Mouse (Mus musculus) bone marrow, adult 2 months (tissue): ENCODE data around the gene Psd. TPM values are rescaled to one million over a fixed set of nuclear protein-coding genes. Genes with fewer than 3 reads are reported as not detected.

Experiments
- H3K27ac ChIP-seq: fragments of 200-500 bp; 2 replicates; pipeline ENCODE4 v1.5.1; 2012; ENCODE audit warnings: low read depth, mild to moderate bottlenecking, control low read depth, inconsistent platforms, low read length; ENCODE audit not compliant: control insufficient read depth, poor library complexity, insufficient read depth
- H3K4me1 ChIP-seq: fragments of 200-500 bp; 2 replicates; pipeline ENCODE4 v1.6.1; 2011; ENCODE audit warnings: low read length; ENCODE audit not compliant: control insufficient read depth, insufficient read depth
- H3K4me3 ChIP-seq: fragments of 200-500 bp; replicated peaks from 2 replicates; pipeline ENCODE3; 2011; ENCODE audit warnings: mild to moderate bottlenecking, low read depth, low read length, control low read depth; ENCODE audit not compliant: control insufficient read depth
- CTCF ChIP-seq: fragments of 200-500 bp; IDR thresholded peaks from 2 replicates; pipeline ENCODE4 v1.5.1; 2011; ENCODE audit warnings: low read length, control low read depth; ENCODE audit not compliant: control insufficient read depth, insufficient read depth
- POLR2A ChIP-seq: fragments of 200-500 bp; IDR thresholded peaks from 2 replicates; pipeline ENCODE4 v1.6.1; 2011; ENCODE audit warnings: low read depth, mild to moderate bottlenecking, control low read depth, low read length, borderline replicate concordance; ENCODE audit not compliant: control insufficient read depth
- WGBS: fragments of 180-500 bp; shearing (Covaris S2); methylation state at CpG from one replicate; pipeline ENCODE4 v1.1.7; 2018; 5-methylcytosine and 5-hydroxymethylcytosine counted together
- polyA plus RNA-seq: library from polyadenylated mRNA; stranded (reverse); fragments of >200 nt; gene quantifications from 2 replicates; pipeline ENCODE4 v1.2.4, GENCODE M21; 2011; ENCODE audit warnings: low replicate concordance; ENCODE audit not compliant: missing spikeins, insufficient read depth, insufficient read length

The Psd gene
- polyA plus RNA-seq, 1 experiment: 4.8 TPM

GRCm38 (mm10) chr19:46314872-46315742 is 11.8 kb downstream of the Psd start:
- Histone ChIP-seq H3K27ac (peak overlapping the region; percentile 9), H3K4me1 (peaks cover 5% of the 10 kb centered on the region)

GRCm38 (mm10) chr19:46314151-46314601 is 12.8 kb downstream of the Psd start:
- TF ChIP-seq POLR2A: peak; percentile 17; the same call in 1 of the 2 replicates
- TF ChIP-seq CTCF: no peak
- no peak overlapping the region for H3K4me3 ChIP-seq
- peak overlapping the region; percentile 9 for H3K27ac ChIP-seq

More at GRCm38 (mm10) chr19:46314872-46315742, 11.8 kb downstream of the Psd start:
- TF ChIP-seq CTCF (no peak), POLR2A (no peak)
- H3K4me3 ChIP-seq: no peak overlapping the region
- WGBS: 5% methylated on average over 14 of the region's 14 CpGs

GRCm38 (mm10) chr19:46313591-46313990 is 13.4 kb downstream of the Psd start:
- Histone ChIP-seq H3K27ac (no peak overlapping the region), H3K4me1 (peaks cover 7% of the 10 kb centered on the region), H3K4me3 (no peak overlapping the region)
- TF ChIP-seq CTCF (no peak), POLR2A (no peak)
- WGBS: 83% methylated on average over 6 of the region's 6 CpGs

More at GRCm38 (mm10) chr19:46314151-46314601, 12.8 kb downstream of the Psd start:
- H3K4me1 ChIP-seq: peaks cover 7% of the 10 kb centered on the region
- WGBS: 31% methylated on average over 18 of the region's 18 CpGs

GRCm38 (mm10) chr19:46313116-46313515 is 13.8 kb downstream of the Psd start:
- no peak overlapping the region for H3K27ac ChIP-seq
- no peak for TF ChIP-seq CTCF
- no peak for TF ChIP-seq POLR2A
- no peak overlapping the region for H3K4me3 ChIP-seq
- 91% methylated on average over 9 of the region's 9 CpGs for WGBS
- H3K4me1 ChIP-seq: peaks cover 7% of the 10 kb centered on the region

GRCm38 (mm10) chr19:46312566-46312965 is 14.4 kb downstream of the Psd start:
- WGBS: 94% methylated on average over 21 of the region's 21 CpGs
- Histone ChIP-seq H3K4me1 (peaks cover 7% of the 10 kb centered on the region), H3K4me3 (no peak overlapping the region), H3K27ac (no peak overlapping the region)
- TF ChIP-seq POLR2A (no peak), CTCF (no peak)

GRCm38 (mm10) chr19:46311341-46311740 is 15.6 kb downstream of the Psd start:
- TF ChIP-seq POLR2A (no peak), CTCF (no peak)
- Histone ChIP-seq H3K4me3 (no peak overlapping the region), H3K4me1 (peaks cover 7% of the 10 kb centered on the region), H3K27ac (no peak overlapping the region)
- 93% methylated on average over 9 of the region's 9 CpGs for WGBS

GRCm38 (mm10) chr19:46310312-46310865 is 16.6 kb downstream of the Psd start:
- TF ChIP-seq CTCF: no peak
- peak; percentile 15; the same call in 1 of the 2 replicates for TF ChIP-seq POLR2A
- 93% methylated on average over 12 of the region's 12 CpGs for WGBS

GRCm38 (mm10) chr19:46309651-46310305 is 17.2 kb downstream of the Psd start:
- 86% methylated on average over 21 of the region's 21 CpGs for WGBS
- no peak for TF ChIP-seq CTCF
- TF ChIP-seq POLR2A: no peak
- peaks cover 5% of the 10 kb centered on the region for H3K4me1 ChIP-seq
- no peak overlapping the region for H3K27ac ChIP-seq
- no peak overlapping the region for H3K4me3 ChIP-seq

More at GRCm38 (mm10) chr19:46310312-46310865, 16.6 kb downstream of the Psd start:
- peaks cover 5% of the 10 kb centered on the region for H3K4me1 ChIP-seq
- no peak overlapping the region for H3K27ac ChIP-seq
- no peak overlapping the region for H3K4me3 ChIP-seq
